Mouse (Mus musculus) cortical plate, adult 2 months (tissue): ENCODE measurements at regions not wholly inside any gene's neighbourhood (a gene's known extent, or its start where the extent isn't known, plus 50 kb on each side); places are given as distances from the start of the nearest gene placed in this dataset.

Source experiments
- CTCF ChIP-seq: fragments of 200-500 bp; IDR thresholded peaks from 2 replicates; pipeline ENCODE4 v1.5.1; 2011; ENCODE audit warnings: mild to moderate bottlenecking, control low read depth, low read length; ENCODE audit not compliant: insufficient read depth; ENCODE audit errors: extremely low read depth
- POLR2A ChIP-seq: fragments of 200-500 bp; IDR thresholded peaks from 2 replicates; pipeline ENCODE4 v1.6.1; 2011; ENCODE audit warnings: mild to moderate bottlenecking, low read length, control low read depth; ENCODE audit not compliant: insufficient read depth; ENCODE audit errors: extremely low read depth

- TF ChIP-seq CTCF (no peak), POLR2A (no peak)
Measured at GRCm38 (mm10) chr1:152164212-152164611, 74.3 kb upstream of the 1700025G04Rik start.
